Mouse (Mus musculus): ENCODE data around the gene Akna. TPM values are rescaled to one million over a fixed set of nuclear protein-coding genes. Genes with fewer than 3 reads are reported as not detected.

The Akna gene
- polyA plus RNA-seq (2015; fragmentation: Nextera tagmentation; extraction: Ambion mirVana) = 10.6 and 11.2 TPM in 2 replicates

GRCm38 (mm10) chr4:63403040-63403959 lies at the start of gene Akna:
Akna (minus strand) TSS chr4:63403354.
- H3K9ac ChIP-seq (replicated peaks; ENCODE audit: low read depth, low read length) = peak within 1 kb of the TSS; percentile 50
- H3K4me2 ChIP-seq (ENCODE audit: low read length) = peak within 1 kb of the TSS; percentile 46
- peak within 1 kb of the TSS; percentile 88 for H3K27ac ChIP-seq (ENCODE audit: low read length)
- H3K4me3 ChIP-seq (replicated peaks; ENCODE audit: low read length) = peak within 1 kb of the TSS; percentile 26
- no peaks in the 10 kb centered on the region for H3K9me3 ChIP-seq (ENCODE audit: control insufficient read depth, low read length)
- no peaks in the 10 kb centered on the region for H3K36me3 ChIP-seq (ENCODE audit: control insufficient read depth, insufficient read depth)
- ATAC-seq = peak; percentile 79
- peaks cover 72% of the 10 kb centered on the region for H3K4me1 ChIP-seq (replicated peaks; ENCODE audit: control insufficient read depth, insufficient read depth, low read length)
- no peaks in the 10 kb centered on the region for H3K27me3 ChIP-seq (replicated peaks; ENCODE audit: control insufficient read depth, insufficient read depth, low read length)
- 6% methylated on average over 17 of the region's 17 CpGs for WGBS

GRCm38 (mm10) chr4:63452555-63452954 lies 49.4 kb upstream of the Akna start:
- Histone ChIP-seq H3K27me3 (replicated peaks; ENCODE audit: control insufficient read depth, insufficient read depth, low read length) (no peaks in the 10 kb centered on the region), H3K9me3 (ENCODE audit: control insufficient read depth, low read length) (no peaks in the 10 kb centered on the region), H3K36me3 (ENCODE audit: control insufficient read depth, insufficient read depth) (no peaks in the 10 kb centered on the region), H3K9ac (replicated peaks; ENCODE audit: low read depth, low read length) (no peak overlapping the region), H3K4me2 (ENCODE audit: low read length) (no peak overlapping the region), H3K4me3 (replicated peaks; ENCODE audit: low read length) (no peak overlapping the region), H3K4me1 (replicated peaks; ENCODE audit: control insufficient read depth, insufficient read depth, low read length) (no peaks in the 10 kb centered on the region), H3K27ac (ENCODE audit: low read length) (no peak overlapping the region)
- ATAC-seq = peak; percentile 43; the same call in 1 of the 2 replicates
- 31% methylated on average over 3 of the region's 3 CpGs for WGBS

- Histone ChIP-seq H3K27me3 (replicated peaks; ENCODE audit: control insufficient read depth, insufficient read depth, low read length) (no peaks in the 10 kb centered on the region), H3K9ac (replicated peaks; ENCODE audit: low read depth, low read length) (no peak overlapping the region), H3K27ac (ENCODE audit: low read length) (no peak overlapping the region), H3K36me3 (ENCODE audit: control insufficient read depth, insufficient read depth) (no peaks in the 10 kb centered on the region), H3K4me1 (replicated peaks; ENCODE audit: control insufficient read depth, insufficient read depth, low read length) (no peaks in the 10 kb centered on the region), H3K4me3 (replicated peaks; ENCODE audit: low read length) (no peak overlapping the region), H3K9me3 (ENCODE audit: control insufficient read depth, low read length) (no peaks in the 10 kb centered on the region), H3K4me2 (ENCODE audit: low read length) (no peak overlapping the region)
- 63% methylated on average over 5 of the region's 5 CpGs for WGBS
- ATAC-seq = peak; percentile 21; the same call in 1 of the 2 replicates
These were observed 47.4 kb upstream of the Akna start for GRCm38 (mm10) chr4:63450551-63450950.

- no peak overlapping the region for H3K9ac ChIP-seq (replicated peaks; ENCODE audit: low read depth, low read length)
- ATAC-seq = peak; percentile 71
- no peak overlapping the region for H3K27ac ChIP-seq (ENCODE audit: low read length)
- no peak overlapping the region for H3K4me3 ChIP-seq (replicated peaks; ENCODE audit: low read length)
- WGBS = 61% methylated on average over 10 of the region's 10 CpGs
- peaks cover 4% of the 10 kb centered on the region; the same call in 1 of the 2 replicates for H3K4me1 ChIP-seq (replicated peaks; ENCODE audit: control insufficient read depth, insufficient read depth, low read length)
- no peaks in the 10 kb centered on the region for H3K36me3 ChIP-seq (ENCODE audit: control insufficient read depth, insufficient read depth)
- no peak overlapping the region for H3K4me2 ChIP-seq (ENCODE audit: low read length)
- no peaks in the 10 kb centered on the region for H3K9me3 ChIP-seq (ENCODE audit: control insufficient read depth, low read length)
- H3K27me3 ChIP-seq (replicated peaks; ENCODE audit: control insufficient read depth, insufficient read depth, low read length) = no peaks in the 10 kb centered on the region
These were observed 41.4 kb upstream of the Akna start for GRCm38 (mm10) chr4:63444362-63445066.

- Histone ChIP-seq H3K9ac (replicated peaks; ENCODE audit: low read depth, low read length) (no peak overlapping the region), H3K4me2 (ENCODE audit: low read length) (no peak overlapping the region), H3K9me3 (ENCODE audit: control insufficient read depth, low read length) (no peaks in the 10 kb centered on the region), H3K4me1 (replicated peaks; ENCODE audit: control insufficient read depth, insufficient read depth, low read length) (peaks cover 4% of the 10 kb centered on the region; the same call in 1 of the 2 replicates), H3K27me3 (replicated peaks; ENCODE audit: control insufficient read depth, insufficient read depth, low read length) (no peaks in the 10 kb centered on the region), H3K27ac (ENCODE audit: low read length) (no peak overlapping the region), H3K4me3 (replicated peaks; ENCODE audit: low read length) (no peak overlapping the region), H3K36me3 (ENCODE audit: control insufficient read depth, insufficient read depth) (no peaks in the 10 kb centered on the region)
- ATAC-seq = no peak
- 90% methylated on average over 2 of the region's 2 CpGs for WGBS
These were observed 39.9 kb upstream of the Akna start for GRCm38 (mm10) chr4:63443101-63443500.

- 89% methylated on average over 7 of the region's 7 CpGs for WGBS
These were observed 38.5 kb upstream of the Akna start for GRCm38 (mm10) chr4:63441616-63442015.

GRCm38 (mm10) chr4:63440262-63440661 lies 37.1 kb upstream of the Akna start:
- ATAC-seq = no peak
- no peak overlapping the region for H3K4me3 ChIP-seq (replicated peaks; ENCODE audit: low read length)
- 69% methylated on average over 7 of the region's 7 CpGs for WGBS
- H3K9ac ChIP-seq (replicated peaks; ENCODE audit: low read depth, low read length) = no peak overlapping the region
- H3K27ac ChIP-seq (ENCODE audit: low read length) = no peak overlapping the region
- peaks cover 7% of the 10 kb centered on the region for H3K4me1 ChIP-seq (replicated peaks; ENCODE audit: control insufficient read depth, insufficient read depth, low read length)
- no peaks in the 10 kb centered on the region for H3K9me3 ChIP-seq (ENCODE audit: control insufficient read depth, low read length)
- no peak overlapping the region for H3K4me2 ChIP-seq (ENCODE audit: low read length)
- H3K27me3 ChIP-seq (replicated peaks; ENCODE audit: control insufficient read depth, insufficient read depth, low read length) = no peaks in the 10 kb centered on the region
- H3K36me3 ChIP-seq (ENCODE audit: control insufficient read depth, insufficient read depth) = no peaks in the 10 kb centered on the region

More at GRCm38 (mm10) chr4:63441616-63442015, 38.5 kb upstream of the Akna start:
- Histone ChIP-seq H3K9ac (replicated peaks; ENCODE audit: low read depth, low read length) (no peak overlapping the region), H3K27ac (ENCODE audit: low read length) (no peak overlapping the region), H3K36me3 (ENCODE audit: control insufficient read depth, insufficient read depth) (no peaks in the 10 kb centered on the region), H3K4me3 (replicated peaks; ENCODE audit: low read length) (no peak overlapping the region), H3K4me2 (ENCODE audit: low read length) (no peak overlapping the region), H3K9me3 (ENCODE audit: control insufficient read depth, low read length) (no peaks in the 10 kb centered on the region), H3K4me1 (replicated peaks; ENCODE audit: control insufficient read depth, insufficient read depth, low read length) (peaks cover 7% of the 10 kb centered on the region), H3K27me3 (replicated peaks; ENCODE audit: control insufficient read depth, insufficient read depth, low read length) (no peaks in the 10 kb centered on the region)
- no peak for ATAC-seq

GRCm38 (mm10) chr4:63437968-63438367 lies 34.8 kb upstream of the Akna start:
- Histone ChIP-seq H3K9me3 (ENCODE audit: control insufficient read depth, low read length) (no peaks in the 10 kb centered on the region), H3K36me3 (ENCODE audit: control insufficient read depth, insufficient read depth) (no peaks in the 10 kb centered on the region), H3K4me3 (replicated peaks; ENCODE audit: low read length) (no peak overlapping the region), H3K27ac (ENCODE audit: low read length) (no peak overlapping the region), H3K9ac (replicated peaks; ENCODE audit: low read depth, low read length) (no peak overlapping the region), H3K4me2 (ENCODE audit: low read length) (no peak overlapping the region), H3K4me1 (replicated peaks; ENCODE audit: control insufficient read depth, insufficient read depth, low read length) (peaks cover 3% of the 10 kb centered on the region; the same call in 1 of the 2 replicates), H3K27me3 (replicated peaks; ENCODE audit: control insufficient read depth, insufficient read depth, low read length) (no peaks in the 10 kb centered on the region)
- no peak for ATAC-seq
- WGBS = 85% methylated on average over 5 of the region's 5 CpGs

- H3K9me3 ChIP-seq (ENCODE audit: control insufficient read depth, low read length) = no peaks in the 10 kb centered on the region
- H3K36me3 ChIP-seq (ENCODE audit: control insufficient read depth, insufficient read depth) = no peaks in the 10 kb centered on the region
- ATAC-seq = no peak
- H3K4me2 ChIP-seq (ENCODE audit: low read length) = no peak overlapping the region
- WGBS = 75% methylated on average over 16 of the region's 16 CpGs
- no peak overlapping the region for H3K9ac ChIP-seq (replicated peaks; ENCODE audit: low read depth, low read length)
- H3K27me3 ChIP-seq (replicated peaks; ENCODE audit: control insufficient read depth, insufficient read depth, low read length) = no peaks in the 10 kb centered on the region
- H3K4me1 ChIP-seq (replicated peaks; ENCODE audit: control insufficient read depth, insufficient read depth, low read length) = peaks cover 3% of the 10 kb centered on the region; the same call in 1 of the 2 replicates
- no peak overlapping the region for H3K4me3 ChIP-seq (replicated peaks; ENCODE audit: low read length)
- no peak overlapping the region for H3K27ac ChIP-seq (ENCODE audit: low read length)
These were observed 34.1 kb upstream of the Akna start for GRCm38 (mm10) chr4:63437119-63437815.
